Comparison of ENCODE assay signal across 12 mouse cellular contexts in the genomic region with DNA sequence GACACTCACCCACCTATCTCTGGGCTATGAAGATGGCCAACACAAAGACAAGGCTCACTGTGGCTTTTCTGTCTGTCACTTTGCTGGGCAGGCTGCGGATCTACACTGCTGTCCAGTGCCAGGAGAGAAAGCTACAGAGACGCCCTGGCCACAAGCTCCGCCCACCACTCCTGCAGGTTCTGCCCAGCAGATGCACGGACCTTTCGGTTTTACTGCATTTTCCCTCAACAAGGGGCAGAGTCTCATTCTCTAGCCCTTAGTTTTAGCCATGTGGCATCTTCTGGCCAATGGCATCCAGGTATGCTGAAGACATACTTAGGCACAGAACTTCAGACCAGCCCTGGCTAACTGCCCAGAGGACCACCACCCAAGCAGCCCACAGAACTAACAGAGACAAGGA. TPM values are rescaled to one million over a fixed set of nuclear protein-coding genes. Genes with fewer than 3 reads are reported as not detected.
DNase-seq lines count a peak whose midpoint lies in the region; ATAC-seq lines count a peak whose summit lies in the region.
"Had no signal": no experiment of that assay in that cellular context is flagged by ENCODE, and none has a peak within 500 bp of the region (broad histone marks: within the 10 kb centered on the region; RNA-seq: fewer than 3 reads in every experiment).

No protein-coding gene starts in this region.

- H3K4me3 ChIP-seq in forebrain, embryonic 15.5 days = no peak overlapping the region
- H3K4me3 ChIP-seq in forebrain, embryonic 11.5 days (ENCODE audit: low read depth, low read length) = no peak overlapping the region
- no peak overlapping the region for H3K4me3 ChIP-seq in midbrain, embryonic 14.5 days (replicated peaks; ENCODE audit: low read depth, low read length)
- H3K4me3 ChIP-seq: heart, embryonic 12.5 days had no signal

- no peak for ATAC-seq in forebrain, embryonic 15.5 days (replicated peaks)
- no peak for ATAC-seq in forebrain, embryonic 11.5 days (replicated peaks; ENCODE audit: low FRiP score)
- no peak for ATAC-seq in midbrain, embryonic 14.5 days (ENCODE audit: low FRiP score, low TSS enrichment)

- peak overlapping the region; percentile 11; the same call in 1 of the 2 replicates for H3K9ac ChIP-seq in forebrain, embryonic 15.5 days (replicated peaks)
- no peak overlapping the region for H3K9ac ChIP-seq in forebrain, embryonic 11.5 days (ENCODE audit: low read length)
- no peak overlapping the region for H3K9ac ChIP-seq in midbrain, embryonic 14.5 days (replicated peaks; ENCODE audit: low read length)
- H3K9ac ChIP-seq: heart, embryonic 12.5 days had no signal

- H3K4me2 ChIP-seq in forebrain, embryonic 15.5 days (replicated peaks) = no peak overlapping the region
- no peak overlapping the region for H3K4me2 ChIP-seq in forebrain, embryonic 11.5 days (ENCODE audit: low read depth, low read length, severe bottlenecking)
- H3K4me2 ChIP-seq in midbrain, embryonic 14.5 days (ENCODE audit: low read length) = no peak overlapping the region
- H3K4me2 ChIP-seq: heart, embryonic 12.5 days had no signal

- no peak for DNase-seq in forebrain, embryonic 11.5 days (ENCODE audit: low spot score)
- peak; percentile 47 for DNase-seq in left cerebral cortex, postnatal 4 days
- no peak for DNase-seq in left cerebral cortex, adult 11 months (ENCODE audit: low spot score)
- DNase-seq in MN1 (ENCODE audit: low spot score) = peak; percentile 83
- DNase-seq in midbrain, embryonic 14.5 days = no peak
- no peak for DNase-seq in testis, postnatal 10 days (ENCODE audit: low spot score)
- no peak for DNase-seq in yolk sac, embryonic 10.5 days (ENCODE audit: low spot score)
- DNase-seq: kidney, postnatal 14 days; liver had no signal

- no peaks in the 10 kb centered on the region for H3K9me3 ChIP-seq in forebrain, embryonic 15.5 days
- no peaks in the 10 kb centered on the region for H3K9me3 ChIP-seq in forebrain, embryonic 11.5 days (ENCODE audit: control insufficient read depth, low read length)
- no peaks in the 10 kb centered on the region for H3K9me3 ChIP-seq in midbrain, embryonic 14.5 days (ENCODE audit: control insufficient read depth, low read length)
- H3K9me3 ChIP-seq: heart, embryonic 12.5 days had no signal

- peaks cover 12% of the 10 kb centered on the region for H3K36me3 ChIP-seq in forebrain, embryonic 15.5 days
- H3K36me3 ChIP-seq in forebrain, embryonic 11.5 days (ENCODE audit: control insufficient read depth, insufficient read depth, low read length) = no peaks in the 10 kb centered on the region; the same call in 1 of the 2 replicates
- H3K36me3 ChIP-seq in midbrain, embryonic 14.5 days (ENCODE audit: control insufficient read depth, insufficient read depth, low read length) = peaks cover 19% of the 10 kb centered on the region

- H3K27me3 ChIP-seq in forebrain, embryonic 15.5 days = no peaks in the 10 kb centered on the region
- H3K27me3 ChIP-seq in forebrain, embryonic 11.5 days (ENCODE audit: control insufficient read depth, insufficient read depth, low read length) = no peaks in the 10 kb centered on the region
- no peaks in the 10 kb centered on the region for H3K27me3 ChIP-seq in midbrain, embryonic 14.5 days (ENCODE audit: control insufficient read depth, insufficient read depth, low read length)
- H3K27me3 ChIP-seq: heart, embryonic 12.5 days had no signal

- intact Hi-C loops in left cerebral cortex, postnatal 4 days (cut with DNase I) = no loop called here

- 68% methylated on average over 5 of the region's 5 CpGs for WGBS in forebrain, embryonic 15.5 days
- 73% methylated on average over 5 of the region's 5 CpGs for WGBS in forebrain, embryonic 11.5 days
- 76% methylated on average over 5 of the region's 5 CpGs for WGBS in midbrain, embryonic 14.5 days

- H3K4me1 ChIP-seq in forebrain, embryonic 15.5 days = peaks cover 41% of the 10 kb centered on the region
- H3K4me1 ChIP-seq in forebrain, embryonic 11.5 days (replicated peaks; ENCODE audit: control insufficient read depth, insufficient read depth, low read length) = peaks cover 5% of the 10 kb centered on the region; the same call in 1 of the 2 replicates
- H3K4me1 ChIP-seq in midbrain, embryonic 14.5 days (ENCODE audit: control insufficient read depth, insufficient read depth, low read length) = peaks cover 10% of the 10 kb centered on the region

- H3K27ac ChIP-seq in forebrain, embryonic 15.5 days (replicated peaks) = peak overlapping the region; percentile 64
- H3K27ac ChIP-seq in forebrain, embryonic 11.5 days (ENCODE audit: low read depth, low read length) = no peak overlapping the region
- 0 out of 2 replicates have a peak overlapping the region, but pooled peaks have one; percentile 32 for H3K27ac ChIP-seq in midbrain, embryonic 14.5 days (replicated peaks; ENCODE audit: low read depth, low read length)

RNA-seq across cellular contexts. Expression of a gene that starts 4.8 kb away (rescaled TPM):
- 89.8 and 91.2 TPM in 2 replicates for polyA plus RNA-seq in forebrain, embryonic 15.5 days (2015; fragmentation: Nextera tagmentation; extraction: Ambion mirVana)
- polyA plus RNA-seq in forebrain, embryonic 11.5 days (2014; fragmentation: Nextera tagmentation; extraction: Ambion mirVana) = 65.1 and 80.5 TPM in 2 replicates
- total RNA-seq in left cerebral cortex, postnatal 4 days (2021) = 10 to 100 TPM; 45.7 to 48.1 TPM
- 67.7 and 74.2 TPM in 2 replicates for polyA plus RNA-seq in midbrain, embryonic 14.5 days (2014; fragmentation: Nextera tagmentation; extraction: Ambion mirVana)

RNA-seq across cellular contexts. Expression of a gene that starts 15.3 kb away (rescaled TPM):
- polyA plus RNA-seq in forebrain, embryonic 15.5 days (2015; fragmentation: Nextera tagmentation; extraction: Ambion mirVana) = 130 and 133 TPM in 2 replicates
- polyA plus RNA-seq in forebrain, embryonic 11.5 days (2014; fragmentation: Nextera tagmentation; extraction: Ambion mirVana) = 16.6 and 20.1 TPM in 2 replicates
- total RNA-seq in left cerebral cortex, postnatal 4 days (2021) = 100 to 1,000 TPM; 191 to 201 TPM
- polyA plus RNA-seq in midbrain, embryonic 14.5 days (2014; fragmentation: Nextera tagmentation; extraction: Ambion mirVana) = 167 and 188 TPM in 2 replicates
- total RNA-seq: common myeloid progenitor, adult 5-6 weeks had no signal

RNA-seq across cellular contexts. Expression of a gene that starts 39.5 kb away (rescaled TPM):
- polyA plus RNA-seq in forebrain, embryonic 15.5 days (2015; fragmentation: Nextera tagmentation; extraction: Ambion mirVana) = 82.5 and 84.5 TPM in 2 replicates
- 35.1 and 36.9 TPM in 2 replicates for polyA plus RNA-seq in forebrain, embryonic 11.5 days (2014; fragmentation: Nextera tagmentation; extraction: Ambion mirVana)
- total RNA-seq in left cerebral cortex, postnatal 4 days (2021) = 100 to 1,000 TPM; 138 to 140 TPM
- polyA plus RNA-seq in midbrain, embryonic 14.5 days (2014; fragmentation: Nextera tagmentation; extraction: Ambion mirVana) = 67.1 and 94.5 TPM in 2 replicates

RNA-seq across cellular contexts. Expression of a gene that starts 49.1 kb away (rescaled TPM):
- 243 and 244 TPM in 2 replicates for polyA plus RNA-seq in forebrain, embryonic 15.5 days (2015; fragmentation: Nextera tagmentation; extraction: Ambion mirVana)
- 169 and 171 TPM in 2 replicates for polyA plus RNA-seq in forebrain, embryonic 11.5 days (2014; fragmentation: Nextera tagmentation; extraction: Ambion mirVana)
- total RNA-seq in left cerebral cortex, postnatal 4 days (2021) = 100 to 1,000 TPM; 273 to 304 TPM
- polyA plus RNA-seq in midbrain, embryonic 14.5 days (2014; fragmentation: Nextera tagmentation; extraction: Ambion mirVana) = 211 and 221 TPM in 2 replicates

RNA-seq across cellular contexts. Expression of a gene that starts 49.5 kb away (rescaled TPM):
- polyA plus RNA-seq in forebrain, embryonic 15.5 days (2015; fragmentation: Nextera tagmentation; extraction: Ambion mirVana) = 124 and 128 TPM in 2 replicates
- polyA plus RNA-seq in forebrain, embryonic 11.5 days (2014; fragmentation: Nextera tagmentation; extraction: Ambion mirVana) = 186 and 216 TPM in 2 replicates
- total RNA-seq in left cerebral cortex, postnatal 4 days (2021) = 10 to 100 TPM; 51.8 to 59.7 TPM
- 139 and 149 TPM in 2 replicates for polyA plus RNA-seq in midbrain, embryonic 14.5 days (2014; fragmentation: Nextera tagmentation; extraction: Ambion mirVana)

Comparison
In these comparisons a context has a peak if more than half of its experiments do, and no peak if none do; other contexts are left out.
1. DNase-seq: peak in left cerebral cortex, postnatal 4 days (single experiment) and MN1 (single experiment); none in forebrain, embryonic 11.5 days (single experiment), left cerebral cortex, adult 11 months (single experiment), midbrain, embryonic 14.5 days (single experiment), testis, postnatal 10 days (single experiment) and yolk sac, embryonic 10.5 days (single experiment).